Mouse (Mus musculus) lung, postnatal 0 days (tissue): ENCODE results near the gene Gm4969. TPM values are rescaled to one million over a fixed set of nuclear protein-coding genes. Genes with fewer than 3 reads are reported as not detected.

Experiments used
- ATAC-seq: fragments of 200-750 bp; cut with Nextera tagmentation; 2 replicates; pipeline ENCODE4 v1.8.0; 2017; ENCODE audit warnings: moderate library complexity
- DNase-seq: peaks from one replicate; pipeline ENCODE4 v3.0.0-alpha.2; 2016; ENCODE audit warnings: low spot score
- H3K27ac ChIP-seq: fragments of 300-500 bp; sonication (generic); 2 replicates; pipeline ENCODE4 v1.5.1; 2014; ENCODE audit warnings: antibody characterized with exemption, mild to moderate bottlenecking, low read length, mixed read lengths
- H3K27me3 ChIP-seq: fragments of 300-500 bp; sonication (generic); replicated peaks from 2 replicates; pipeline ENCODE4 v1.6.1; 2014; ENCODE audit warnings: low read length, mixed read lengths; ENCODE audit not compliant: insufficient read depth
- H3K36me3 ChIP-seq: fragments of 300-500 bp; sonication (generic); 2 replicates; pipeline ENCODE4 v1.6.1; 2014; ENCODE audit warnings: low read length, mixed read lengths; ENCODE audit not compliant: insufficient read depth
- H3K4me1 ChIP-seq: fragments of 300-500 bp; sonication (generic); 2 replicates; pipeline ENCODE4 v1.6.1; 2014; ENCODE audit warnings: antibody characterized with exemption, low read depth, low read length, mixed read lengths; ENCODE audit not compliant: insufficient read depth
- H3K4me2 ChIP-seq: fragments of 300-500 bp; sonication (generic); replicated peaks from 2 replicates; pipeline ENCODE4 v1.6.1; 2014; ENCODE audit warnings: low read depth, mild to moderate bottlenecking, low read length, moderate library complexity, mixed read lengths
- H3K4me3 ChIP-seq: fragments of 300-500 bp; sonication (generic); 2 replicates; pipeline ENCODE4 v1.5.1; 2014; ENCODE audit warnings: low read depth, low read length
- H3K9ac ChIP-seq: fragments of 300-500 bp; sonication (generic); replicated peaks from 2 replicates; pipeline ENCODE4 v1.6.1; 2014; ENCODE audit warnings: low read depth, mild to moderate bottlenecking
- H3K9me3 ChIP-seq: fragments of 300-500 bp; sonication (generic); 2 replicates; pipeline ENCODE4 v1.6.1; 2016; ENCODE audit warnings: low read length, mixed read lengths
- CTCF ChIP-seq: IDR thresholded peaks from 2 replicates; pipeline ENCODE4 v1.5.1; 2016; ENCODE audit warnings: antibody characterized with exemption, mild to moderate bottlenecking
- EP300 ChIP-seq: IDR thresholded peaks from 2 replicates; pipeline ENCODE4 v1.6.1; 2016; ENCODE audit warnings: antibody characterized with exemption, mild to moderate bottlenecking, control low read depth
- WGBS: fragments of 180-500 bp; shearing (Covaris S2); extraction: QIAGEN DNeasy Blood & Tissue Kit; methylation state at CpG from one replicate; pipeline ENCODE4 v1.1.7; 2014; 5-methylcytosine and 5-hydroxymethylcytosine counted together
- polyA plus RNA-seq: library from polyadenylated mRNA; unstranded; fragments of >200 nt; fragmentation: Nextera tagmentation; extraction: Ambion mirVana; gene quantifications from 2 replicates; pipeline ENCODE4 v1.2.1, GENCODE M21; 2015

Gm4969 gene
- 0.20 and 0.23 TPM in 2 replicates for polyA plus RNA-seq

GRCm38 (mm10) chr7:19118028-19118771 is at the start of gene Gm4969:
Gene Gm4969, minus strand, starts transcription at chr7:19118368.
- ATAC-seq (peak; percentile 43), DNase-seq (peak; percentile 71)
- 24% methylated on average over 62 of the region's 64 CpGs for WGBS
- no peaks in the 10 kb centered on the region for H3K36me3 ChIP-seq
- peaks cover 6% of the 10 kb centered on the region; the same call in 1 of the 2 replicates for H3K4me1 ChIP-seq
- no peak within 1 kb of the TSS for H3K4me3 ChIP-seq
- H3K4me2 ChIP-seq = peak within 1 kb of the TSS; percentile 38
- no peaks in the 10 kb centered on the region for H3K9me3 ChIP-seq
- no peaks in the 10 kb centered on the region for H3K27me3 ChIP-seq
- no peak within 1 kb of the TSS for H3K27ac ChIP-seq
- H3K9ac ChIP-seq = no peak within 1 kb of the TSS
- no peak for TF ChIP-seq EP300
- peak; percentile 34; the same call in 1 of the 2 replicates for TF ChIP-seq CTCF

GRCm38 (mm10) chr7:19166990-19167389 is 48.8 kb upstream of the Gm4969 start:
- no peaks in the 10 kb centered on the region; the same call in 1 of the 2 replicates for H3K27me3 ChIP-seq
- no peak overlapping the region for H3K4me2 ChIP-seq
- peaks cover 13% of the 10 kb centered on the region; the same call in 1 of the 2 replicates for H3K4me1 ChIP-seq
- H3K4me3 ChIP-seq = no peak overlapping the region
- no peaks in the 10 kb centered on the region for H3K9me3 ChIP-seq
- no peak overlapping the region for H3K9ac ChIP-seq
- no peak overlapping the region for H3K27ac ChIP-seq
- no peaks in the 10 kb centered on the region for H3K36me3 ChIP-seq
- TF ChIP-seq EP300 (no peak), CTCF (no peak; the same call in 1 of the 2 replicates)
- DNase-seq (no peak), ATAC-seq (no peak)
- 77% methylated on average over 3 of the region's 3 CpGs for WGBS

DNA sequence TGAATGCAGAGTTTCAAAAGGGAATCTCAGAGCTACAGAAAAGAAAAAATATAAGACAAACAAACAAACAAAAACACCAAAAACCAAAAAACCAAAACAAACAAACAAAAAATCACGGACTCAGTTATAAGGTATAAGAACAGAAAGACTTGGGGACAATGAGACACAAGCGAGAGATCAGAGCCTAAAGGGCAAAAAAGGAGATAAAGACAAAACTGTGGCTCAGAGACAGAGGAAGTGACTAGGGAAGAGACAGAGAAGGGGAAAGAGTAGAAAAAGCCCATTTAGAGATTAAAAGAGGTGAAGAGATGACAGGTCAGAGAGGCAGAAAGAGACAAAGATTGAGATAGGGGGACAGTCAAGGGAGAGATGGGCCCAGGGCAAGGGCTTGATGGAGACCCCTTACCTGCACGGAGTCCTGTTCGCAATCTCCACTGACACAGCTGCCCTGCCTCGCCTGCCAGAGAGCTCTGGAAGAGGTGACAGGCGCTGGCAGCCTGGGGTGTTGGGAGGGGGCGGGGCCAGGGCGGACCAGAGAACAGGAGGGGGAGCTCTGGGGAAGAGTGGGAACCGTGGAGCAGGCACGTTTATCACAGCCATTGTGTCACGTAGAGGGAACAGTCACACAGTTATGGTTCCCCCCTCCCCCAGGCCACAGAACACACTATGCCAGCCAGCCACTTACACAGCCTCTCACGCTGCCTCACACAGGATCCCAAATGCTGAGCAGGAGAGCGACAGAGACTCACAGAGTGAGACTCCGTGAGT is 47.7 kb upstream of the Gm4969 start, which contains the start of gene Gipr:
TSS of gene Gipr (minus strand) at position 472 of the 768 bp plus-strand sequence.
- no peak within 1 kb of the TSS; the same call in none of the 2 replicates for H3K27ac ChIP-seq
- peak; percentile 53 for ATAC-seq
- TF ChIP-seq CTCF (no peak), EP300 (no peak)
- 9% methylated on average over 12 of the region's 14 CpGs for WGBS
- no peaks in the 10 kb centered on the region; the same call in 1 of the 2 replicates for H3K27me3 ChIP-seq
- H3K36me3 ChIP-seq = no peaks in the 10 kb centered on the region
- peaks cover 9% of the 10 kb centered on the region; the same call in 1 of the 2 replicates for H3K4me1 ChIP-seq
- no peak within 1 kb of the TSS for H3K9ac ChIP-seq
- H3K4me3 ChIP-seq = 0 out of 2 replicates have a peak within 1 kb of the TSS, but pooled peaks have one; percentile 5
- peak; percentile 60 for DNase-seq
- no peaks in the 10 kb centered on the region for H3K9me3 ChIP-seq
- H3K4me2 ChIP-seq = peak within 1 kb of the TSS; percentile 35

DNA sequence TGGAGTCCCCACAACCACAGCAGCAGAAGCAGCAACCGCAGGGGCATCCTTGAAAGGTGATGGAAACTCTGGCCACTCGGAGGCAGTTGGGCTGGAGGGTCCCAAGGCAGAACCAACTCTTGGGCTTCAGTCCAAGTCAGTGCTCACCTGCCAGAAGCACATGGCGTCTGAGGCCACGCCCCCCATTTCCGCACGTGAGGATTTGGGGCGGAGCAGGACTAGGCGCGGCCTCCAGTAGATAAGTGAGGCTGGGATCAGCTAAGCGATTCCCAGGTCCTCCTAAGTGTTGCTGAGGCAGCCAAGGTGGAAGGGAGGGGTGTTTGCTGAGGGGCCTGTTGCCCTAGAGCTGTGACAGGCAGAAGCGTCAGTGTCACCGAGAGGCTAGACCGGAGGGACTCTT is 46.8 kb upstream of the Gm4969 start:
- Histone ChIP-seq H3K9ac (no peak overlapping the region), H3K4me3 (no peak overlapping the region)
- no peak for TF ChIP-seq EP300
- TF ChIP-seq CTCF = no peak

GRCm38 (mm10) chr7:19164189-19164588 is 46.0 kb upstream of the Gm4969 start:
- peak overlapping the region; percentile 33 for H3K4me2 ChIP-seq
- TF ChIP-seq CTCF = no peak
- no peak for TF ChIP-seq EP300
- no peak overlapping the region for H3K27ac ChIP-seq
- H3K4me1 ChIP-seq = peaks cover 14% of the 10 kb centered on the region; the same call in 1 of the 2 replicates
- H3K9me3 ChIP-seq = no peaks in the 10 kb centered on the region
- DNase-seq (peak; percentile 54), ATAC-seq (peak; percentile 46)
- H3K36me3 ChIP-seq = no peaks in the 10 kb centered on the region
- H3K9ac ChIP-seq = no peak overlapping the region
- peaks cover 7% of the 10 kb centered on the region; the same call in 1 of the 2 replicates for H3K27me3 ChIP-seq
- 1% methylated on average over 6 of the region's 6 CpGs for WGBS
- H3K4me3 ChIP-seq = no peak overlapping the region; the same call in 1 of the 2 replicates

More for the DNA sequence above, 46.8 kb upstream of the Gm4969 start:
- Histone ChIP-seq H3K9me3 (no peaks in the 10 kb centered on the region), H3K27ac (no peak overlapping the region), H3K4me1 (peaks cover 10% of the 10 kb centered on the region; the same call in 1 of the 2 replicates), H3K27me3 (no peaks in the 10 kb centered on the region; the same call in none of the 2 replicates), H3K36me3 (no peaks in the 10 kb centered on the region), H3K4me2 (peak overlapping the region; percentile 33)
- peak; percentile 35 for ATAC-seq
- WGBS = 2% methylated on average over 13 of the region's 13 CpGs
- DNase-seq = peak; percentile 65

DNA sequence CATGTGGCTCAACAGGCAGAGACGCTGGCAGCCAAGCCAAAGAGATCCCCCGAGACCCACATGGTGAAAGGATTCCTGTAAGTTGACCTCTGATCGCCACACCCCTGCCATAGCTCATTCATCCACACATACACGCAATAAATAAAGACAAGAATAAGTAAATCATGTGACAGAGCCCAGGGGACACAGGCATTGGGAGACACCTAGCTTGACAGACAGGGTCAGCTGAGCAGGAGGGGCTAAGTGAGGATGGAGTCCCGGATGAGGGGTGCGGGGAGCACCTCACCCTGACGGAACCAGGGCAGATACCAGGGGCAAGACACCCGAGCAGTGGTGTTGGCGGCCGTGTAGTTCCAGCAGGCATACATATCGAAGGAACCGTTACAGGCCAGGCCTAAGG is 45.6 kb upstream of the Gm4969 start:
- Histone ChIP-seq H3K27ac (no peak overlapping the region; the same call in 1 of the 2 replicates), H3K4me3 (no peak overlapping the region), H3K9ac (no peak overlapping the region), H3K4me2 (peak overlapping the region; percentile 33; the same call in 1 of the 2 replicates), H3K9me3 (no peaks in the 10 kb centered on the region), H3K4me1 (peaks cover 14% of the 10 kb centered on the region; the same call in 1 of the 2 replicates), H3K36me3 (no peaks in the 10 kb centered on the region), H3K27me3 (peaks cover 7% of the 10 kb centered on the region; the same call in 1 of the 2 replicates)
- DNase-seq (no peak), ATAC-seq (no peak)
- TF ChIP-seq CTCF (no peak), EP300 (no peak)
- 19% methylated on average over 12 of the region's 12 CpGs for WGBS
